Mouse (Mus musculus): ENCODE results near the gene Gm10521. TPM values are rescaled to one million over a fixed set of nuclear protein-coding genes. Genes with fewer than 3 reads are reported as not detected.

Gene Gm10521
- polyA plus RNA-seq, 1 experiment: not detected

DNA sequence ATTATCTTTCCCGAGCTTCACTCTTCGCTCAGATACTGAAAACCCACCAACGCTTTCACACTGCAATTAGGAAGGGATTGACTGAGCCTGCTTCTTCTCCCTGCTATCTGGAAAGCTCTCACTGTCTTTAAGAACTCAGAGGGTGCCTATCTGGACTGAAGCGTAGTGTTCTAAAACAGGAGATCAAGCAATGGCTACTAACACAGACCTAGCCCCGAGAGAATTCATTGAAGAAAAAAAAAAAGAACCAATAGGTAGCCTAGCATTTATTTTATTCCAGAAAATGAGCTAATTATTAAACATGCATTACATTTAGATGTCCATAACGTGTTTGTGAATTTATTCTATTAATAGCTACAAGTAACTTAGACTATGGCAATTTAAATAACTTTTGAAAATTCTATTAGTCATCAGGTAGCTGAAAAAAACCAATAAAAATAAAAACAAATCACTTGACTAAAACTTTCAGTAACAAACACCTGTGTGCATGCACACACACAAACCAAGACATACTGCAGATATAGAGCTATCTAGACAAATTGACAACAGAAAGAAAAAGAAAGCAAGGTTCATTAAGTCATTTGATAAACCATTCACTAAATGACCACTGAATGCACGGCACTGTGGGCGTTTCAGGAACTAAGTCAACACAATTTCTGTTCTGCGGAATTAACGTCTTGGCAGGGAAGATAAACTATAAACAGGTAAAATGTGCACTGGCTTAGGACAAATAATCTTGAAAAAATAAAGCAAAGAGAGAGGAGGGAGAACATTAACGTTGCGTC lies 22.9 kb downstream of the Gm10521 start:
- H3K4me1 ChIP-seq (ENCODE audit: control insufficient read depth, insufficient read depth, low read length): no peaks in the 10 kb centered on the region
- TF ChIP-seq POLR2A (IDR thresholded peaks at IDR 0.05; ENCODE audit: insufficient read depth, low read depth, low read length) (no peak), CTCF (IDR thresholded peaks at IDR 0.05; ENCODE audit: insufficient read depth, low read depth, low read length) (no peak)
- no peak overlapping the region for H3K4me3 ChIP-seq (ENCODE audit: insufficient read depth, low read depth, low read length)
- no peak overlapping the region for H3K27ac ChIP-seq (ENCODE audit: insufficient read depth, low read depth, low read length)
- 78% methylated on average over 12 of the region's 12 CpGs for WGBS

DNA sequence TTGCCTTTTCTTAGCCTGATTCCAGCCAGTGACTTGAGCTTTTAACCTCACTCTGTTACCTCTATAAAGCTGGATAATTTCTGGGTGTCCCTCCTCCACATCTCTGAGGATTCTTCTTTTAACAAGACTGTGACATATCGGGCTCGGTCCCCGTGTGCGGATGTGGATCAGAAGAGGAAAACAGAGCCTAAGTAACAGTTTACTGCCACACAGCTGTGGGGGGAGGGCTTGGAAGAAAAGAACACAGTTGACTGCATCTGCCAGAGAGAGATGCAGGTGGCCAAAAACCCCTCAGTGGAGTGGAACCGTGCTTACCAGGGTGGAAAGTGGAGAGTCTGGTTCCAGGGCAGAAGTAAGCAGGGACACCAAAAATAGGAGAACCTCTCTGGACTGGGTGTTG lies 23.7 kb downstream of the Gm10521 start:
- no peak for TF ChIP-seq POLR2A (IDR thresholded peaks at IDR 0.05; ENCODE audit: insufficient read depth, low read depth, low read length)
- TF ChIP-seq CTCF (IDR thresholded peaks at IDR 0.05; ENCODE audit: insufficient read depth, low read depth, low read length): no peak
- Histone ChIP-seq H3K4me3 (ENCODE audit: insufficient read depth, low read depth, low read length) (no peak overlapping the region), H3K4me1 (ENCODE audit: control insufficient read depth, insufficient read depth, low read length) (no peaks in the 10 kb centered on the region), H3K27ac (ENCODE audit: insufficient read depth, low read depth, low read length) (no peak overlapping the region)
- 53% methylated on average over 5 of the region's 5 CpGs for WGBS

DNA sequence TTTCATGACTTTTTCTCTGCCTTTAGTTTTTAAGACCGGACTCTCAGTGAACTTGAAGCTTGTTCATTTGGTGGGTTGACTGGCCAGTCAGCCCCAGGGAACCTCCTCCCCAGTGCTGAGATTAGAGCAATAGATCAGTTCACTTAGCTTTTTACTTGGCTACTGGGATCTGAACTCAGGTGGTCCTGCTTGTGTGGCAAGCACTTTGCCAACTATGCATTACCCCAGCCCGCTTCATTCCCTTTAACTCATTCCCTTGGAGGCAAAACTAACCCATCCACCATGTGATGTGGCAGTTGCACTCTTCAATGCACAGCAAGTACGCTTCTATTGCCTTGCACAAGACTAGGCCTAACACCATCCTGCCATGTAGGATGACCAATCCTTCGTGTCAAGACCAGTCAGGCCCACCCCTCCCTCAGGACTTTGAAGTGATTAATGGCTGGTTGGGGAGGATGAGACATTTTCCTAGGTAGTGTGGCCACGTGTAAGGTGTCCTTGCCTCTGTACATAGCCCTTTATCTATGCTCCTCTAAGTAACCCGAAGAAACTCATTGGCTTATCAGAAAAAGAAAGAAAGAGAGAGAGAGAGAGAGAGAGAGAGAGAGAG lies 24.5 kb downstream of the Gm10521 start:
- H3K4me3 ChIP-seq (ENCODE audit: insufficient read depth, low read depth, low read length): no peak overlapping the region
- no peak overlapping the region for H3K27ac ChIP-seq (ENCODE audit: insufficient read depth, low read depth, low read length)
- no peak for TF ChIP-seq POLR2A (IDR thresholded peaks at IDR 0.05; ENCODE audit: insufficient read depth, low read depth, low read length)
- TF ChIP-seq CTCF (IDR thresholded peaks at IDR 0.05; ENCODE audit: insufficient read depth, low read depth, low read length): no peak
- H3K4me1 ChIP-seq (ENCODE audit: control insufficient read depth, insufficient read depth, low read length): no peaks in the 10 kb centered on the region
- 89% methylated on average over 6 of the region's 6 CpGs for WGBS

DNA sequence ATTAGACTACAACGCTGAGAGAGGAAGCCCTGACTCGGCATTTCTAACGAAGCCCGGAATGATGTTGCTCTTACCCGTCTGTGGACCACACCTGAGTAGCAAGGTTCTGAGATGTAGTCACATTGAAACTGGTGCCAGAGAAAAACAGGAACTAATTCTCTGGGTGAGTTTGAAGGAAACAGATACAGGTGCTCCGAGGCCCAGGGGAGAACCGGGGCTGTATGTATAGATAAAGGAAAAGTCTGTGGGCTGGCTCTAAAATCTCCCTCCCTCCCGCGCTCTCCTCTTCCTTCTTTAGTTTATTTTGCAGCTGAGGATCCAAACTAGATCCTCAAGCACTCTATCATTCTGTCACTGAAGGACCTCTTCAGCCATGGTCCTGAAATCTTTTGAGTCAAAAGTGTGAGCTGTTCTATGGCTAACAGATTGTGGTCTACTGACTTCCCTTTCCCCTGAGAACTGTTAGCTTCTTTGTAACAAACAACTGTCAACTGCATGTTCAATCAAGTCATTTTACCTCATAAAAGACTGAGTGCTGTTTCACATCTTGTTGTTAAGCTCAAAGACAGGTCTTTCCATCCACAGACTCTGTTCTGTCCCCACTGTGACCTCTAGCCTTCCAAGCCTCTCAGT lies 25.6 kb downstream of the Gm10521 start:
- TF ChIP-seq POLR2A (IDR thresholded peaks at IDR 0.05; ENCODE audit: insufficient read depth, low read depth, low read length) (no peak), CTCF (IDR thresholded peaks at IDR 0.05; ENCODE audit: insufficient read depth, low read depth, low read length) (no peak)
- 94% methylated on average over 9 of the region's 9 CpGs for WGBS
- no peaks in the 10 kb centered on the region for H3K4me1 ChIP-seq (ENCODE audit: control insufficient read depth, insufficient read depth, low read length)
- H3K4me3 ChIP-seq (ENCODE audit: insufficient read depth, low read depth, low read length): no peak overlapping the region
- no peak overlapping the region for H3K27ac ChIP-seq (ENCODE audit: insufficient read depth, low read depth, low read length)

DNA sequence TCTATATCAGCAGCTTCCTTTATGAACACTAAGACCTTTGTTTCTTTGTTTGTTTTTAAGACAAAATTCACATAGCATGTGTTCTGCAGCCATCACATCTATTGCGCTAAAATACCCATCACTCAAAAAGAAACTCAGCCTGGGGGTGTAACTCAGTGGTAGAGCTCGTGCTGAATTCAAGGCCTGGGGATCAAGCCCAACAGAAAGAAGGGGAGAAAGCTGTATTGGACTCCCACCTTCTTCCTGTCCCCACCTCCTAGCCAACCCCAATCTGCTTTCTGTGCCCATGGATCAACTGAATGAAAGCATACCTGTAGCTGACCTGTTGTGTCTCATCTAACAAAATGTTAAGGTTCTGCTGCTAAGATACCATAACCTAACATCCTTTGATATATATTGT lies 26.2 kb downstream of the Gm10521 start:
- Histone ChIP-seq H3K4me1 (ENCODE audit: control insufficient read depth, insufficient read depth, low read length) (no peaks in the 10 kb centered on the region), H3K4me3 (ENCODE audit: insufficient read depth, low read depth, low read length) (no peak overlapping the region), H3K27ac (ENCODE audit: insufficient read depth, low read depth, low read length) (no peak overlapping the region)
- TF ChIP-seq POLR2A (IDR thresholded peaks at IDR 0.05; ENCODE audit: insufficient read depth, low read depth, low read length) (no peak), CTCF (IDR thresholded peaks at IDR 0.05; ENCODE audit: insufficient read depth, low read depth, low read length) (no peak)
- WGBS: 92% methylated on average over 2 of the region's 2 CpGs

DNA sequence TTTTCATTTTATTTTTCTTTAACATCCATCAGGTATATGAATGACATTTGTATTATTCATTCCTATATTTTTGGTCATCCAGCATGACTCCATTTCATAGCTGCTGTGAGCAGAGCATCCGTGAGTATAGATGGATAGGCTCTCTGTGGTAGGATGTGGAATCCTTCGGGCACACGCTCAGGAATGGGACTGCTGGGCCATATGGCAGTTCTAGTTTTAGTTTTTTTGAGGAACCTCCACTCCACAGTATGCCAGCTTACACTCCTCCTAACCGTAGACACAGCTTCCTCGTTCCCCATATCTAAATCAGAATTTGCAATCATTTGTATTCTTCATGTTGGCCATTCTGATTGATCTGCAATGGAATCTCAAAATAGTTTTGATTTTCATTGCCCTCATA lies 27.4 kb downstream of the Gm10521 start:
- H3K4me3 ChIP-seq (ENCODE audit: insufficient read depth, low read depth, low read length): no peak overlapping the region
- no peak for TF ChIP-seq POLR2A (IDR thresholded peaks at IDR 0.05; ENCODE audit: insufficient read depth, low read depth, low read length)
- TF ChIP-seq CTCF (IDR thresholded peaks at IDR 0.05; ENCODE audit: insufficient read depth, low read depth, low read length): no peak
- 95% methylated on average over 5 of the region's 5 CpGs for WGBS
- no peak overlapping the region for H3K27ac ChIP-seq (ENCODE audit: insufficient read depth, low read depth, low read length)
- no peaks in the 10 kb centered on the region for H3K4me1 ChIP-seq (ENCODE audit: control insufficient read depth, insufficient read depth, low read length)

DNA sequence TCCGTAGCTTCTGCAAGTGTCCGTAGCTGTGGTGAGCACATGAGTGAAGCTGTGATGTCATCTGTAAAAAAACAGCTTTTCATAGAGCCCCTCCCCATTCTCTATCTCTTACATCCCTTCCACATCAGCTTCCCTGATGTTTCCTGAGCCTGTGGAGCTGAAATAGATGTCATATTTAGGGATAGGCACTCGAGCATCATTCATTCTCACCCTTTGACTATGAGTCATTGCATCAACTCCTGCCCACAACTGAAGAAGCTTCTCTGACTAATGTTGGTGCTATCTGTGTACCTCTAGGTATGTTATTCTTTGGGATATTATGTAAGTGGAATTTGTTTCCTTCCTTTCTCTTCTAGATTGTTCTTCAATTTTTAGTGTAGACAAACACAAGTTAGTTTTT lies 29.4 kb downstream of the Gm10521 start:
- Histone ChIP-seq H3K4me3 (ENCODE audit: insufficient read depth, low read depth, low read length) (no peak overlapping the region), H3K27ac (ENCODE audit: insufficient read depth, low read depth, low read length) (no peak overlapping the region), H3K4me1 (ENCODE audit: control insufficient read depth, insufficient read depth, low read length) (no peaks in the 10 kb centered on the region)
- TF ChIP-seq CTCF (IDR thresholded peaks at IDR 0.05; ENCODE audit: insufficient read depth, low read depth, low read length) (no peak), POLR2A (IDR thresholded peaks at IDR 0.05; ENCODE audit: insufficient read depth, low read depth, low read length) (no peak)
- 76% methylated on average over 3 of the region's 3 CpGs for WGBS

DNA sequence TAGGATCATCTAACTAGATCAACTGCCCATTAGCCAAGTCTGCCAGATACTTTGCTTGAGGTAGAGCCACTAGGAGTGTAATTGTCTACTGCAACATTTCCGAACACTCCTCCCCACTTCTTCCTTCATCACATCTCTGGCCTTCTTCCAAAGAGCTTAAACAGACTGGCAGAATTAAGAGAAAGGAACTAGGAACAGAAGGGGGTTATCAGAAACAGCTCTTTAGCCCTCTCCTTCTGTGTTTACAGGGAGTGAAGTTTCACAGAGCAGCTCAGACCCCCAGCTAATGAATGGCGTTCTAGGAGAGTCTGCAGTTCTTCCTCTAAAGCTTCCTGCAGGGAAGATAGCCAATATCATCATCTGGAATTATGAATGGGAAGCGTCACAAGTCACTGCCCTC lies 38.4 kb downstream of the Gm10521 start:
- TF ChIP-seq CTCF (IDR thresholded peaks at IDR 0.05; ENCODE audit: insufficient read depth, low read depth, low read length): no peak
- no peak for TF ChIP-seq POLR2A (IDR thresholded peaks at IDR 0.05; ENCODE audit: insufficient read depth, low read depth, low read length)
- WGBS: 41% methylated on average over 3 of the region's 3 CpGs
- Histone ChIP-seq H3K4me3 (ENCODE audit: insufficient read depth, low read depth, low read length) (no peak overlapping the region), H3K27ac (ENCODE audit: insufficient read depth, low read depth, low read length) (no peak overlapping the region), H3K4me1 (ENCODE audit: control insufficient read depth, insufficient read depth, low read length) (no peaks in the 10 kb centered on the region)

All from olfactory bulb, adult 2 months (tissue).